Mouse (Mus musculus) lung, postnatal 14 days (tissue): ENCODE data around the gene Creb5.
A peak's percentile ranks its signal among the peaks of the same experiment; 100 is the strongest.

Experiments used
- DNase-seq: peaks from one replicate; pipeline ENCODE4 v3.0.0; 2021

Gene Creb5

DNA sequence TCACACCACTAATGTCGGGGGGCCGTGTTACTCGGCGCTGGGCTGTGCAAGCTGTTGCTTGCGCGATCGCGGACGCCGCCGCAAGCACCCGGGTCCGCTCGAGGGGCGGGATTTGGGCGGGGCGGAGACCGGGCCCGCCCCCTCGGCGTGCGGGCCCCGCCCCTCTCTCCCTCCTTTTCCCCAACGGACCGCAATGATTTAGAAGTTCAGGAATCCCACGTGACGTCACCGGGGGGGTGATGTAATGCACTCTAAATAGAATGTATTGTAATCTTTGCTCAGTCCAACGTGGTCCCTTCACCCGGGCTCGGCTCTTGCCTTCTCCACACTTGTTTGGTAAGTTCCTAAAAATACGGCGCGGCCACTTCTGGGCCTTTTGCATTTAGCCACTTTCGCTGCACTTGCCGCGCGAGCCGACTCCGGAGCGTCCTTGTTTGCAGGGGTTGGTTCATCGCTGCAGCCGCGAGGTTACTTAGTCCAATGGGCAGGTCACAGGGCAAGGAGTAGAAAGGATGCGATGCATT is at the start of gene Creb5:
Gene Creb5, plus strand, starts transcription at position 233 of the 524 bp plus-strand sequence.
- DNase-seq = peak; percentile 91

DNA sequence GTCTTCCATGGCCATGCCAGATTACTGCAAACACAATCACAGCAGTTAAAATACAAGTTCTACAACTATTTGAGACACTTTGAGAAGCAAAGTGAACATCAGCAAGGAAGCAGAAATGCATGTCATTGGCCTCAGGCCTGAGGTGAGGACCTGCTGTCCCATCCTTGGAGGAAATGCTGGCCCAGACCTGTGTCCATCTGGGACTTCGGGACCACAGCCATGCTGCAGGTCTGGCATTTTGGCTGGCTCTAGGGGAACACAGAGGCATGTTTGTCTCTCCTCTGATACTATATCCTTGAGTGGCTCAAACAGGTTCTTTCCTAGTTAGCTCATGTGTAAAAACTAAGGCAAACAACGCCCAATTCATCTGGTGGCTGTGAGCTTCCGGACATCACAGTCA is 27.2 kb upstream of the Creb5 start:
- no peak for DNase-seq

DNA sequence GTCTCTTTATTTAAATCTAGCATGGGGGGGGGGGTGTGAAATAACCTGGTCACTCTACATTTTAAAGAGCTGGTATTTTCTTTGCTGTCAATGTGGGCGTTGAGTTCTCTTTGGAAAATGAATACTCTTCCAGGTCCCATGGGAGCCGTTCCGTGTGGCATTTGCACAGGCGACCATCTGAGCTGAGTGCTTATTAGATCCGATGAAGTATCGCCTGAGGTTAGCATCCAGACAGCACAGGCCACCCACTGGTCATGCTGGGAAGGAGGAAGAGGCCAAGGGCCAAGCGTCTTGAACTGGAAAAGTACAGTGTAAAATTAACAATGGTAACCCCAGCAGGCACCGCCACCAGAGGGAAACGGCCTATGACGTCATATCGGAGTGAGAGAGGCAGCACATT is 24.7 kb upstream of the Creb5 start:
- DNase-seq = no peak

DNA sequence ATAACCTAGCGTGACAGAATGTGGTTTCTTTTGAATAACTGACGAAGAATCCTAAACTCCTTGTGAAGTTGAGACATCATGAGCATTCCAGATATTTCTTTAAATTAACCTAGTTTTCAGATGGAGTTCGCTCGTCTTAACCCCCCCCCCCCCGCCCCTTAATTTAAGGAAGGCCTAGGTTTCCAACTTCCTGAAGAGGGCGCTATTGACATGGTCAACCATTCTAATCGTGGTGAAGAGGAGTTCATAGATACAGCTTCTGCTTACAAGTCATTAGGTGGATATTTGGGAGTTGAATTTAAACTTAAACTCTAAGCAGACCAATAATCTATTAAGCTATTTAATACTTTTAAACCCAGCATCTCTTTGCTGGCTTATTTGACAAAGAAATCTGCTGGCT is 20.0 kb upstream of the Creb5 start:
- peak; percentile 20 for DNase-seq

DNA sequence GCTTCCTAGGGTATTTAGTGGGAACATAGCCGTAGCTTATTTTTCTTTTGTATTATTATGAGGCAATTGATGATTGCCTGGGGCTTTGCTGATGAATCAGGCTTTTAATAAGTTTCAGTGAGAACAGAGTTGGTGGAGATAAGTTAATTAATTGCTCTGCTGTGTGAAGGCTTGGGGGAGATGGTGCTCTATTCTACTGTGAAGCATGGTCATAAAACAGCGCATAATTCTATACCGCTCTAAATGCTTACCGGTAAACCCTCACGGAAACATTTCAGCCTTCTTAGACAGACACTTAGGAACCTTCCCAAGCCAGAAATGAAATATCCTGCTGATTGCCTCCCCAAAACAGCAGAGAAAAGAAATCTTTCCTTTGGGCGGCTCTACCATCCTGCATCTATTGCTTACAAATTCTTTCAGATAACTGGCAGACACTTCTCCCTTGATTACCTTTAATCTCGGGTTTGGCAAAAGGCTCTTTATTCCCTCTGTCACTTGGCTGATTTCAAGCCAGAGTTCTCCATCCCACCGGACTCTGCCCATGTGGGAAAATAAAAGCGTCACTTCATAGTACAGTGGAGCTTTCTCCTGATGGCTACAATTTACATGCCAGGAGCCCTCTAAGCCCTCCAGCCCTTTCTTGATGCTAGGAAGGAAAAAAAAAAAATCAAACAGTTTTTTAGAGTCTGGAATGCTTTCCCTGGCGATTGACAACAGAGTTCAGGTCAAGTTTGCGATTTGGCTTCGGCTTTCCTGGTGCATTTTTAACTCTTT is 19.2 kb upstream of the Creb5 start:
- DNase-seq = no peak

DNA sequence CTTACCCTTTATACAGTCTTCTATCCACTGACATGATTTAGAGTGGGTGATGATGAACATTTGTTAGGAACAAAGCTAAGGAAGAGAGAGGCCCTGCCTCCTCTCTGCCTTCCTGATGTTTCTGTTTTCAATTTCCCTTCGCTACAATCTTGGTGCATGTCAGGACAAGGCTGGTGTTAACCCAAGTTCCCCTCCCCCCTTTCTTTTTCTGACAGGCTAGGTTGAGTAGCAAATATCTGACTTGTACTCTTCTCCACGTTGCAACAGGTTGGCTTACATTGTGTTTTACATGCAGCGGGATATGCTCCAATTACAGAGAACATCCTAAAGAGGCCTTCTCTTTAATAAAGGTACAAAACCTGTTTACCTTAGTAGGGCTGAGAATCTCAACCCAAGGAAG is 15.9 kb upstream of the Creb5 start:
- no peak for DNase-seq

DNA sequence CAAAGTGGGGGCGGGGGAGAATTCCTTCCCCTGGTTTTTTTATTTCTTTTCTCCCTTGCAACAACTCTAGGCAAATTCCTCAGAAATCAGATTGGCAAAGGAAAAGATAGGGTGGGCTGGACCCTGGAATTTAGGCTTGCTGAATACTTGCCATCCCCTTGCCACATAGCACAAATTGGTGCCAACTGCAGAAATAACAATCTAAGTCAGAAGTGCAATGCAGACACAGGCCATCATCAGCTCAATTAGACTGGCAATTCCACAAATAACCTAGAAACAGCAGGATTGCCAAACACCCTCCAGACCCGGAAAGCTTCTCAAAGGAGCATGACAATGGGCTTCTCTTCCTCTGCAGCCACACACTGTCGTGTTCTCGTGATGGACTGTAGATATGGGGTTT is 15.4 kb upstream of the Creb5 start:
- no peak for DNase-seq

DNA sequence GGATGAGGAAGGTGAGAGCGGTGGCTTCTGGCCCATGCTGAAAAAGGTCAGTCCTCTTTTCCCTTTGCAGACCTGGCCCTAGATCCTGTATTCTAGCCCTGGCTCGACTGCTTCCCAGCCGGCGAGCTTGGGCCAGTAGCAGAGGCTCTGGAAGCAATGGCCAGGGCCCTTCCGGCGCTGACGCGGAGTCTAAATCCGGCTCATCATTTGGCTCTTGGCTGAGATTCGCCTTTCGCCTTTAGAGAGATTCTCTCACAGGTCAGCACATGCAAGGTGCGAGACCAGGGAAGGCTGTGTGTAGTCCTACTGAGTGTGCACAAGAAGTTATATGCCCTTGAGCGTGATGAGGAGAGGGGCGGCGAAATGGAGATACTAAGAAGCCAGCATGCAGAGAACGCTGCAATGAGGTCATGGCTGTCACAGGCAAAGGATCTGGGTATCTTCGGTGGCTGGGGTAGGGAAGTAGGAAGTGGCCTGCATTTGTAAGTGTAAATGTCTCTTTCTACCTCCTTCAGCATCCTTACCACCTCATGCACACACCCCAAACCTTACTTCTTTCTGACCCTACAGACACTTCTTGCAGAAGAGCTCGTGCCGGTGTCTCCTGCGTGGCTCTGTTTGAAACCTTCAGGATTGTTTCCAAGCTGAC is 557 bp upstream of the Creb5 start:
- peak; percentile 21 for DNase-seq

DNA sequence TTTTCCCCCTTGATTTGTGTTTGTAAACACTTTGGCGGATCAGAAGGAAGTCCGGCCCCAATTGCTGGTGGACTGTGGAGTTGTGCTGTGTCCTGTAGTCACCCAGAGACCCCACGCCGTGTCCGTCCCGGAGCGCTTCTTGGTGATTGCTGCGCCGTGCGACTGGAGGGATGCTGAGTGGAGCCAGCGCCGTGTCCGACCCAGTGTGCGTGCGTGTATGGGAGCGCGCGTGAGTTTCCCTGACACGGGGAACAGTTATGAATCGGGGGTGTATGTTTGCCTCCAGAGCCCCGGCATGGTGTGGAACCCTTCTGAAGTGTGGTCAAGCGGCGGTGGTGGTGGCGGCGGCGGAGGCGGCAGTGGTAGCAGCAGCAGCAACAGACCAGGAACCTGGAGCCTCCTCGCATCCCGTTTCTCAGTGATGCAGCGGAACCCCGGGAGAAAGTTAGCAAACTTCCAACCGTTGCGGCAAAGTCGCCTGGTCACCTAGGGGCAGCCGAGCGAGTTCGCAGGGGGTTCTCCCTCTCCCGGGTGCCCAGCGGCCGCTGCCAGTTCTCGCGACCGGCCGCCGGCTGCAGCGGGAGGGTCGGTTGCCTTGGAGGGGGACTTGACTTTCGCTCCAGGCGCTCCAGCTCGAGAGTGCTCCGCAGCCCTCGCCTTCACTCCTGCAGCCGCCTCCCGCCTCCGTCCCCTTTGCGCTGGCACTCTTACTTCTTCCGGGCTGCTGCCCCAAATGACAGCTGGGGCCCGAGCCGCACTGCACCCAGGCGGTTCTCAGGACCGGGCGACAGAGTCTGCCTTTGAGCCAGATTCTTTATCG is 702 bp downstream of the Creb5 start:
- peak; percentile 49 for DNase-seq

DNA sequence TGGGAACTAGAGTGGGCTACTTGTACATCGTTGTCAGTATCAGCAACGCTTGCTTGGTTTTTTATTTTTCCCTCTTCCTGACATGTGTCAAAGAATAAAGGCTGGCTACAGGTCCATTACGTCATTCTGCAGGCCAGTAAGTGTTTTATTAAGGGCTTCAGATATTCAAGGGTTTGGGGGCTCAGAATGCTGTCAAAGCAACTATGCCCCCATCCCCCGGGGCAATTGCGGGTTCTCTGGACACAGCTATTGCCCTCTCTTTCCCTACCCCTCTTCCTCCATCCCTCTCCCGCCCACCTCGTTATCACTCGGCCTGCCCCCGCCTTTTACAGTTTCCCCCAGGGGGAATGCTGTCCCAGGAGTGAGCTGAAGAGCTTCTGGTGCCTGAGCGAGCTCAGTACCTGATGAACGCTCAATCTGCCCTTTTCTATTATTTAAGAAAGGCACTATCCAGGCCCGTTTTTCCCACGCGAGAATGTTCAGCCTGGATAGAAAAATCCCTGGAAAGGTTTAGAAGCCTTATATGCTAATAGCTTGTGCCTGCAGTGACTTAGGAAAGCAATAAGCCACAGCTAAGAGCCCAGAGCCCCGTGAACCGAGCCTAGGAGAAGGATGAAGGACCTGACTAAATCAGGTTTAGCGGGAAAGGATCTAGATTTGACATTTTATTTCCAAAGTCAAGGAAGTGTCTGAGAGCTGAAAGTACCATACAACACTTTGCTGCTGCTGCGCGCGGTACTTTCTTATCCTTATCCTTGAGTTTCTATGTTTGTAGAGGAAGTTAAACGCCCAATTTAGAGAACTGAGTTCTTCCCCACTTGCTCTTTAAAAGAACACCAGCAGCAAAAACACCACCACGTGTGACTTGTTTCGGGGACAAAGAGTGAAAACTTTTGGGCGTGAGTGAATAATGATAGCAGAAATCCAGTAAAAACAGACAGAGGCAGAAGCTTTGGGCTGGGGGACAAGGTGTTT is 1.8 kb downstream of the Creb5 start:
- no peak for DNase-seq

DNA sequence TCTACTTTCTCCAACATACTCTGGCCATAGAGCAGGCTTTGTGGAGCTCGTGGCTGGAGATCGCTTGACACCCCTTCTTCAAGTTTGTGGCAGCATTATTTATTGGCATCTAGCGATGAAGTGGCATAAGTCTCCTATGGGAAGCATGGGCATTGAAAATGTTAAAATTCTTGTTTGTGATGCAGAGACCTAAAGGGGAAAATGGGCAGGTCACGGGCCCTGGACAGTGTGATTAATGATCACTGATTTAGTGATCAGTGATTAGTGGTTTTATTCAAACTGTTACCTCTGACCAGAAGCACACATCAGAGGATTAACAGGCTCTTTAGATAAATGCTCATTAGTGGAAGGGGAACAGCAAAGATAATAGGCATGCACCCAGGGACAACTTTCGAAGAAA is 2.6 kb downstream of the Creb5 start:
- no peak for DNase-seq

DNA sequence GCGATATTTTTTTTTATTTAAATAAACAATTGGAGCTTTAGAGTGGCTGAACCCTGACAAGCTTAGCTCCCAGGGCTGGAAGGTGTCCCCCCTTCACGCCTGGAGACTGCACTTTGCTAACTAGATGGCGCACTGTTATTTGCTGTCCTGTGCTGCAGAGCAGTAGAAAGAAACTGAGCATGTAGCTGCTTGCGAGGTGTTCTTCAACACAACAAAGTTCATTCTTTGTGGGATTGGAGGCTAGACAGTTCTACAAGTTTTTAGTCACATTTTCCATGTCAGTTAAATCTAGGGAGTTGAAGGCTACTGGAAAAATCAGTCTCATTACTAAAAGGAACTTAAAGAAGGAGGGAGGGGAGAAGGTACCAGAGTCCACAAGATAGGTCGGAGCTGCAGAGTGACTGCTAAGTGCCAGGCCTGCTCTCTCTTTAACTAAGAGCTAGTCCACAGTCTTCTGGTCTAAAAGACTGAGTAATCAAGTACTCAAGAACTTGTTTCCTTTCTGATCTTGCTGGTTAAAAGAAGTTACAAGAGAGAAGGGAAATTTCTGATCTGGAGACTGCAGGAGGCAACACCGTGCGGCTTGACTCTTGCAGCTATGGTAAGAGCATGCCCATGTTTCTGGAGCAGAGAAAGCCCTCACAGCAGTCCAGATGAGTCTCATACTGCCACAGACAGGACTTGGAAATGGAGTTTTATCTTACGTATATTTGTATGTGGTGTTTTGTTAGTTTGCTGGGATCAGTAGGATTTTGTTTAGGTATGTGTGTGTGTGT is 3.3 kb downstream of the Creb5 start:
- no peak for DNase-seq

DNA sequence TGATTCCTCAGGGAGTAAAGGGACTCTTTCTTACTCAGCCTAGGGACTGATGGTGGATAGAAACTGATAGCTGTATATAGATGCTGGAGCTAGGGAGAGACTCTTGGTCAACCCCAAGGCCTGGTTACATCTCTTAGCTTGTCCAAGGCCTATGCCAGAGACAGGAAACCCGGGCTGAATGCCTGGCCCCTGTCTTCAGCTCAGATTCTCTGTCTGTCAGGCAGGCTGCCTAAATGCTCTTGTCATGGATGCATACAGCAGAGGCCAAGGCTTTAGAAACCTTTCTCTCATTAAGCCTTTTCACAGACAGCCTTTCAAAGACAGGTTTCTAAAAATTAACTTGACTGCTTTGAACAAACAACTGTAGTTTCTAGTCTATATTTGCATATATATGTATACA is 5.9 kb downstream of the Creb5 start:
- no peak for DNase-seq

DNA sequence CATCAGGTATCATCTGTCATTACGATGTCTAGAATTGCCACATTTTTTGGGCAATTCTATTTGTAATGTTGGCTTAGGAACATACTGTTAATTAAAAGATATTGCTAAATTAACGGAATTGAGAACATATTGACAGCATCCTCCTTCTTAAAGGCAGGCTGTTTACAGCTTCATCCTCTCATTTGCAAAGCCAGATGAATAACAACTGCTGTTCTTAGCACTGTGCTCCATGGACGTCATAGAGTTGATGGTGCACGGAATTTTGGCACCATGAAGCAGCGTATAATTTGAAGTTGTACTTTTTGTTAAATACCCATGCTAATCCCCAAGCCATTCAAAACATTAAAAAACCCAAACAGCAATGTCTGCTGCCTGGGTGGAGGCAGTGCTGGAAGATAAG is 10.8 kb downstream of the Creb5 start:
- DNase-seq = no peak

DNA sequence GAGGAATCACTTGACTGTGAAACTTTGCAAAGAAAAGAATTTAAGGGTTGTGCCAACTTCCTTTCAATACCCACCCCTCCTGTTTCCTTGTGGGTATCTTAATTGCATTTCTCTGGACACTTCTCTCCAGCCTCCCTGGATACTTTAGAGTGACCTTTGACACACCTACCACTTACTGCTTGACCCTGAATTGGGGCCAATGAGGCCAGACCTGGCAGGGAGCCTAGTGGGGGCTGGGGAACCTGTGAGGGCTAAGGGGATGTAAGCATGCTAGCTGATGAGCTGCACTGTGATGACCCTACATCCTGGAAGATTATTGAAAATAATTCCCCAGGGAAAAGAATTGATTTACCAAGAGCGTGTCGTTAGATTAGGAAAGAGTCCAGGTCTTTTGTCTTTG is 17.1 kb downstream of the Creb5 start:
- no peak for DNase-seq

DNA sequence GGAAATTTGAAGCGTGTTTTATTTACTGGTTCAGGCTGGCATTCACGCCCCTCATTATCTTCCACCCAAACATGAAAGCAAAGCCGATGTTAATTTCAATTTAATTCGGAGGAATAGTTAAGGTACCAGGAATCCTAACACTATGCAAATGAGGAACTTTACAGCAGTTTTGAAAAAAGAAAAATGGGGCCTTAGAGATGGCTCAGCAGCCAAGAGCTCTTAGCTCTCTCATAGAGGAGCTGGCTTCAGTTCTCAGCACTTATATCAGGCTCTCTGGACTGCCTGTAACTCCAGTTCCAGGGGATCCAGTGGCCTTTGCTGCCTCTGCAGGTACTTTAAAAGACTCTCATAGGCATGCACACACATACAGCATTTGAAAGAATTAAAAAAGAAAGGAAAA is 19.1 kb downstream of the Creb5 start:
- DNase-seq = no peak

DNA sequence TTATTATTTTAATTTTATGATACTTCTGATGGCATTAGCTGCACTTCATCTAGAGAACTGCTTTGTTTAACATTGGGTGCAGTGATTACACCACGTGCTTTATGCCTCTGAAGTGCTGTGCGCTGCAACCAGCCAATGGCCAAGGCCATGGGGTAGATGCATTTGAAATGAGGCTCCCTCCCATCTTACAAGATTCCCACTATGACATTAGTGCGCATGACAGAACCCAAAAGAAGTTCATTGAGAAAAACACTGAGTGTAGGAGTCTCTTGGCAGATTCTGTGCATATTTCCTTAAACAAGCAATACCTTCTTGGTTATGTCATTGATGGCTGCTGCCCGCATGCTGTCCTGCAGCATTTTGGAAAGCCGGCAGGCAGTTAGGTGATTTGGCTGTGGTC is 19.6 kb downstream of the Creb5 start:
- DNase-seq = no peak

DNA sequence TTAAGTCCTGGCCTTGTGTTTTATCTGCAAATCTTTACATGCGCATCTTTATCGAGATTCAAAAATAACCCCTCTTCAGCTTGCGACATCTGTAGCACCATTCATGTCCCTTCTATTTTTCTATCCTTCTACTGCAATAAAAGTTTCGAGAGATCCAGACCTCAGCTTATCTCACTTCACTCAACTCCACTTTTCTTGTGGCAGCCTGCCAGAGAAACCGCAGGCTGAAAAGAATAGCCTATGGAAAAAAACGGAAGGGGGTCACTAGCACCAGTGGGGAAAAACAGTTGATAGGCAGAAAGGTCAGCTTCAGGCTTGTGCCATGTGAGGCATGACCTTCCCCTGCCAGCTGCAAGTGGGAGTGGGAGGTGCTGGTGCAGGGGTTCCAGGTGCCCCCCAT is 21.6 kb downstream of the Creb5 start:
- DNase-seq = peak; percentile 27

DNA sequence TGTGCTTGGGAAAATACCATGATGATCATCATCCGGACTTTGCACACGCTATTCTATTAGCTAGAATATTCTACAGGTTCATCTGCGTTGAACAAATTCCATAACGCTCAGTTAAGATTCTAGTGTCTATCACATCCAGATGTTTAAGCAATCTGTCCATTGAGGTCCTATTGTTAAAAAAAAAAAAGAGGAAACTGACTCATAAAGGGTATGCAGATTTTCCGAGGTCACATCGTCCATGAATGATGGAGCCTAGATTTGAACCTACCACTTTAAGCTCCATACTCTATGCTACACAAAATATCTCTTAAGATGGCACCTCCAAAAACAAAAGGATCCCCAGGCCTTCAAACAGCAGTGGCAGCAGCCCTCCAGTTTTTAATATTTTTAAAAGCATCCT is 26.5 kb downstream of the Creb5 start:
- no peak for DNase-seq

DNA sequence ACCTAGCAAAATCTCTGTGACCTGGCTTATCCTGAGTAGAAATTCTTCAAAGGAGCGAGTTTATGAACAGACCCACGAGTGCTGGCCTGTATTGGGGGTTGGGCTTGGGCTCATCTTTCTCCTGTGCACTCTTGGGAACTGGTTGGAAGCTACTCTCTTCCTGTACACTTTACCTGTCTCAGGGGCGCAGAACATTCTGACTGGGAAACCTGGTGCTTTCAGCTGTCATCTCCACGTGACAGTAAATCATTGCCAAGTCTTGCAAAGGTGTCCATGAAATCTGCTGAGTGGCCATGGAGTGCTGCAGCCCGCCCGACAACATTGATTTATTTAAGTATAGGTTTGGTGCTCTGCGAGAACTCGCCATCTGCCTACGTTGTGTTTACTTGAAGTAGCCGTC is 27.1 kb downstream of the Creb5 start:
- no peak for DNase-seq

DNA sequence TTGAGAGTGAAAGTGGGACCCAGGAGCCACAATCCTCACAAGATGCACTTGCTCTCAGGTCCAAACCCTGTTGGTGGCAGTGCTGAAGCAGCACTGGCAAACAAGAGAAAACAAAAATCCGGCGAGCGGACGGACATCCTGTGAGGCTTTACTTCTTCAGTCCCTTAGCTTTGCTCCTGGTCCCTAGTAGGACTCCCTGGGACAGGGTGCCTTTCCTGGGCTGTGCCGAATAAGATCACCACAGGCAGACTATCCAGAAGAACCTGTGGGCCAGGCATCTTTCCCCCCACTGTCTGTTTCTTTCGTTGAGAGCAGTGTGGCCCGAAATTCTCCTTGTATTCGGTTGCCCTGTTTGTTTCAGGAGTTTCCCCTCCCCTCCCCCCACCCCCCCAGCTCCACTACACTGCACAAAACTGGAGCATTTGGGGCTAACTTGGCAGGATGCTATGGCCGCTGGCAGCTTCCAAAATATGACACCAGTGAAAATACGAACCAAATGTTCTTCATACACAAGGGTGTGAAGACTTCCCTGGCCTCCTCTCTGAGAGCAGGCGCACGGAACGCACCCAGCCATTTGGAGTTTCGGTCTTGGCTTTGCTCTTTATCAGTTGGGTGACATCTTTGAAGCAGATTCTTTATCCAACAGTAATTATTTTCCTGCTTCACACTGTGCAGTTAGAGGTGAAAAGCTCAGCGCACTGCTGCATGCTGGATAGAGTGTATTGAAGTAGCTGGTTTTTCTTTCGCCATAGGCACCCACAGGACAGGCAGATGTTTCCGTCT is 32.7 kb downstream of the Creb5 start:
- peak; percentile 20 for DNase-seq
